24 mouse cellular contexts compared by ENCODE assay signal in genomic region chr2:131601881-131602280, GRCm38 (mm10). TPM values are rescaled to one million over a fixed set of nuclear protein-coding genes. Genes with fewer than 3 reads are reported as not detected.
DNase-seq lines count a peak whose midpoint lies in the region; ATAC-seq and TF ChIP-seq lines count a peak whose summit lies in the region.
"Had no signal": no experiment of that assay in that cellular context is flagged by ENCODE, and none has a peak within 500 bp of the region (broad histone marks: within the 10 kb centered on the region; RNA-seq: fewer than 3 reads in every experiment).

No protein-coding gene starts in this region.

- H3K4me3 ChIP-seq in forebrain, embryonic 14.5 days (ENCODE audit: low read depth, low read length): no peak overlapping the region
- H3K4me3 ChIP-seq in forebrain, postnatal 0 days (ENCODE audit: low read depth, low read length): no peak overlapping the region
- no peak overlapping the region for H3K4me3 ChIP-seq in liver, embryonic 11.5 days (ENCODE audit: low read depth, low read length)
- no peak overlapping the region for H3K4me3 ChIP-seq in liver, embryonic 12.5 days
- H3K4me3 ChIP-seq in midbrain, postnatal 0 days (ENCODE audit: low read depth, low read length): no peak overlapping the region
- no peak overlapping the region for H3K4me3 ChIP-seq in midbrain, embryonic 16.5 days (ENCODE audit: low read depth, low read length)
- H3K4me3 ChIP-seq in limb, embryonic 14.5 days (replicated peaks; ENCODE audit: low read length): no peak overlapping the region
- H3K4me3 ChIP-seq: forebrain, embryonic 10.5 days; kidney, embryonic 15.5 days; myocyte; neural tube, embryonic 13.5 days had no signal

- no peak for ATAC-seq in forebrain, embryonic 14.5 days
- no peak for ATAC-seq in forebrain, postnatal 0 days
- ATAC-seq in liver, embryonic 11.5 days (replicated peaks; ENCODE audit: low FRiP score): no peak
- ATAC-seq in liver, embryonic 12.5 days: no peak
- ATAC-seq in midbrain, postnatal 0 days (ENCODE audit: low FRiP score): no peak
- ATAC-seq in midbrain, embryonic 16.5 days: no peak
- no peak for ATAC-seq in limb, embryonic 14.5 days (ENCODE audit: low FRiP score, low read depth)
- no peak for ATAC-seq in monocyte, adult 5-6 weeks (replicated peaks; ENCODE audit: insufficient number of reproducible peaks, low FRiP score, low TSS enrichment, poor library complexity, severe bottlenecking)
- ATAC-seq: intestine, postnatal 0 days; liver, postnatal 0 days had no signal

- no peaks in the 10 kb centered on the region for H3K4me1 ChIP-seq in forebrain, embryonic 14.5 days (ENCODE audit: control insufficient read depth, insufficient read depth, low read length)
- no peaks in the 10 kb centered on the region for H3K4me1 ChIP-seq in forebrain, postnatal 0 days (ENCODE audit: insufficient read depth)
- H3K4me1 ChIP-seq in liver, embryonic 11.5 days (replicated peaks; ENCODE audit: control insufficient read depth, insufficient read depth, low read length): no peaks in the 10 kb centered on the region
- no peaks in the 10 kb centered on the region for H3K4me1 ChIP-seq in liver, embryonic 12.5 days
- no peaks in the 10 kb centered on the region for H3K4me1 ChIP-seq in midbrain, postnatal 0 days (ENCODE audit: insufficient read depth, low read length)
- no peaks in the 10 kb centered on the region for H3K4me1 ChIP-seq in midbrain, embryonic 16.5 days (ENCODE audit: control insufficient read depth, insufficient read depth, low read length)
- no peaks in the 10 kb centered on the region for H3K4me1 ChIP-seq in limb, embryonic 14.5 days (ENCODE audit: control insufficient read depth, insufficient read depth, low read length)
- H3K4me1 ChIP-seq: forebrain, embryonic 10.5 days; kidney, embryonic 15.5 days had no signal

- H3K9me3 ChIP-seq in forebrain, embryonic 14.5 days (replicated peaks; ENCODE audit: control insufficient read depth, low read length): no peaks in the 10 kb centered on the region
- H3K9me3 ChIP-seq in forebrain, postnatal 0 days (ENCODE audit: low read length): no peaks in the 10 kb centered on the region
- H3K9me3 ChIP-seq in liver, embryonic 11.5 days (ENCODE audit: control insufficient read depth, low read length): no peaks in the 10 kb centered on the region
- no peaks in the 10 kb centered on the region for H3K9me3 ChIP-seq in liver, embryonic 12.5 days (replicated peaks)
- H3K9me3 ChIP-seq in midbrain, postnatal 0 days (ENCODE audit: low read length): no peaks in the 10 kb centered on the region
- no peaks in the 10 kb centered on the region for H3K9me3 ChIP-seq in midbrain, embryonic 16.5 days (replicated peaks; ENCODE audit: control insufficient read depth, low read length, poor library complexity, severe bottlenecking)
- no peaks in the 10 kb centered on the region for H3K9me3 ChIP-seq in limb, embryonic 14.5 days (ENCODE audit: control insufficient read depth, low read length)
- H3K9me3 ChIP-seq: forebrain, embryonic 10.5 days; kidney, embryonic 15.5 days; neural tube, embryonic 13.5 days had no signal

- no peaks in the 10 kb centered on the region for H3K27me3 ChIP-seq in forebrain, embryonic 14.5 days (replicated peaks; ENCODE audit: control insufficient read depth, insufficient read depth, low read length)
- H3K27me3 ChIP-seq in forebrain, postnatal 0 days (ENCODE audit: insufficient read depth, low read length): no peaks in the 10 kb centered on the region
- H3K27me3 ChIP-seq in liver, embryonic 11.5 days (replicated peaks; ENCODE audit: control insufficient read depth, insufficient read depth, low read length): no peaks in the 10 kb centered on the region
- no peaks in the 10 kb centered on the region for H3K27me3 ChIP-seq in liver, embryonic 12.5 days (replicated peaks)
- H3K27me3 ChIP-seq in midbrain, postnatal 0 days (ENCODE audit: insufficient read depth, low read length): no peaks in the 10 kb centered on the region
- no peaks in the 10 kb centered on the region for H3K27me3 ChIP-seq in midbrain, embryonic 16.5 days (ENCODE audit: control insufficient read depth, insufficient read depth, low read depth, low read length)
- no peaks in the 10 kb centered on the region for H3K27me3 ChIP-seq in limb, embryonic 14.5 days (ENCODE audit: control insufficient read depth, insufficient read depth, low read length)
- H3K27me3 ChIP-seq: kidney, embryonic 15.5 days; neural tube, embryonic 13.5 days had no signal

- H3K36me3 ChIP-seq in forebrain, embryonic 14.5 days (ENCODE audit: control insufficient read depth, insufficient read depth, low read length): no peaks in the 10 kb centered on the region
- H3K36me3 ChIP-seq in forebrain, postnatal 0 days (ENCODE audit: insufficient read depth): no peaks in the 10 kb centered on the region
- no peaks in the 10 kb centered on the region for H3K36me3 ChIP-seq in liver, embryonic 11.5 days (ENCODE audit: control insufficient read depth, insufficient read depth, low read length)
- no peaks in the 10 kb centered on the region for H3K36me3 ChIP-seq in liver, embryonic 12.5 days
- no peaks in the 10 kb centered on the region for H3K36me3 ChIP-seq in midbrain, postnatal 0 days (ENCODE audit: insufficient read depth, low read length)
- H3K36me3 ChIP-seq in midbrain, embryonic 16.5 days (ENCODE audit: control insufficient read depth, insufficient read depth, low read length): no peaks in the 10 kb centered on the region
- no peaks in the 10 kb centered on the region for H3K36me3 ChIP-seq in limb, embryonic 14.5 days (ENCODE audit: control insufficient read depth, insufficient read depth, low read length)
- H3K36me3 ChIP-seq: forebrain, embryonic 10.5 days; kidney, embryonic 15.5 days; neural tube, embryonic 13.5 days had no signal

- H3K9ac ChIP-seq in forebrain, embryonic 14.5 days (ENCODE audit: low read length): no peak overlapping the region
- no peak overlapping the region for H3K9ac ChIP-seq in forebrain, postnatal 0 days
- no peak overlapping the region for H3K9ac ChIP-seq in liver, embryonic 11.5 days (ENCODE audit: low read depth, low read length)
- no peak overlapping the region for H3K9ac ChIP-seq in liver, embryonic 12.5 days
- H3K9ac ChIP-seq in midbrain, postnatal 0 days (replicated peaks; ENCODE audit: low read length, poor library complexity, severe bottlenecking): no peak overlapping the region
- no peak overlapping the region for H3K9ac ChIP-seq in midbrain, embryonic 16.5 days (ENCODE audit: low read depth, low read length)
- no peak overlapping the region for H3K9ac ChIP-seq in limb, embryonic 14.5 days (ENCODE audit: low read depth, low read length, severe bottlenecking)
- H3K9ac ChIP-seq: kidney, embryonic 15.5 days; liver, postnatal 0 days; neural tube, embryonic 13.5 days had no signal

- no peak overlapping the region for H3K27ac ChIP-seq in forebrain, embryonic 14.5 days (ENCODE audit: low read depth, low read length)
- no peak overlapping the region for H3K27ac ChIP-seq in forebrain, postnatal 0 days (ENCODE audit: low read depth, low read length)
- no peak overlapping the region for H3K27ac ChIP-seq in liver, embryonic 11.5 days (ENCODE audit: low read depth, low read length)
- no peak overlapping the region for H3K27ac ChIP-seq in liver, embryonic 12.5 days
- no peak overlapping the region for H3K27ac ChIP-seq in midbrain, postnatal 0 days (ENCODE audit: low read depth, low read length)
- H3K27ac ChIP-seq in midbrain, embryonic 16.5 days (ENCODE audit: low read length): no peak overlapping the region
- no peak overlapping the region for H3K27ac ChIP-seq in limb, embryonic 14.5 days (replicated peaks; ENCODE audit: low read depth, low read length)
- H3K27ac ChIP-seq: forebrain, embryonic 10.5 days; kidney, embryonic 15.5 days; neural tube, embryonic 13.5 days had no signal

- DNase-seq in forebrain, embryonic 14.5 days (ENCODE audit: low spot score): peak; percentile 10
- no peak for DNase-seq in forebrain, postnatal 0 days
- peak; percentile 12 for DNase-seq in liver, embryonic 11.5 days (ENCODE audit: low spot score)
- DNase-seq in midbrain, postnatal 0 days (ENCODE audit: low spot score): peak; percentile 26
- peak; percentile 38 for DNase-seq in limb, embryonic 14.5 days (ENCODE audit: low spot score)
- DNase-seq: adrenal gland, postnatal 14 days; cerebellum, adult 9-11 months; gastrocnemius, postnatal 25 days; kidney, postnatal 4 days; liver; liver, postnatal 0 days; thymus, postnatal 25 days had no signal

- no peak for TF ChIP-seq POLR2A in limb, embryonic 14.5 days (IDR thresholded peaks at IDR 0.05; ENCODE audit: borderline replicate concordance, extremely low read depth, insufficient read depth, insufficient read length)

- 49% methylated on average over 2 of the region's 2 CpGs for WGBS in forebrain, embryonic 14.5 days
- 29% methylated on average over 2 of the region's 2 CpGs for WGBS in forebrain, postnatal 0 days
- WGBS in liver, embryonic 11.5 days: 62% methylated on average over 2 of the region's 2 CpGs
- 40% methylated on average over 2 of the region's 2 CpGs for whole genome bisulfite sequencing in liver, embryonic 12.5 days (ENCODE audit: insufficient replicate concordance)
- 38% methylated on average over 2 of the region's 2 CpGs for WGBS in midbrain, postnatal 0 days
- 57% methylated on average over 2 of the region's 2 CpGs for WGBS in midbrain, embryonic 16.5 days
- 50% methylated on average over 2 of the region's 2 CpGs for WGBS in limb, embryonic 14.5 days

- H3K4me2 ChIP-seq in forebrain, embryonic 14.5 days (ENCODE audit: low read length): no peak overlapping the region
- no peak overlapping the region for H3K4me2 ChIP-seq in forebrain, postnatal 0 days (ENCODE audit: low read depth)
- H3K4me2 ChIP-seq in liver, embryonic 11.5 days: no peak overlapping the region
- no peak overlapping the region for H3K4me2 ChIP-seq in liver, embryonic 12.5 days
- no peak overlapping the region for H3K4me2 ChIP-seq in midbrain, postnatal 0 days (ENCODE audit: low read depth, low read length, poor library complexity, severe bottlenecking)
- H3K4me2 ChIP-seq in midbrain, embryonic 16.5 days (ENCODE audit: low read length): no peak overlapping the region
- H3K4me2 ChIP-seq in limb, embryonic 14.5 days (replicated peaks; ENCODE audit: low read depth, low read length, severe bottlenecking): no peak overlapping the region
- H3K4me2 ChIP-seq: kidney, embryonic 15.5 days; midbrain, embryonic 11.5 days; neural tube, embryonic 13.5 days had no signal

- TF ChIP-seq CTCF in forebrain, postnatal 0 days (IDR thresholded peaks at IDR 0.05; ENCODE audit: low read depth): no peak
- no peak for TF ChIP-seq CTCF in midbrain, postnatal 0 days (IDR thresholded peaks at IDR 0.05)

RNA-seq across cellular contexts. Expression of gene Adra1d, which starts 39.8 kb away (rescaled TPM):
- polyA plus RNA-seq in forebrain, embryonic 14.5 days (2014; fragmentation: Nextera tagmentation; extraction: Ambion mirVana): not detected in 2 replicates
- total RNA-seq in forebrain, postnatal 0 days (2014; rRNA removed): 0.10 and 0.38 TPM in 2 replicates
- polyA plus RNA-seq in forebrain, postnatal 0 days (2015; fragmentation: Nextera tagmentation; extraction: Ambion mirVana): 0.26 and 0.67 TPM in 2 replicates
- polyA plus RNA-seq in liver, embryonic 11.5 days (2014; fragmentation: Nextera tagmentation; extraction: Ambion mirVana): 1.1 and 1.5 TPM in 2 replicates
- polyA plus RNA-seq in liver, embryonic 12.5 days (2016; fragmentation: Nextera tagmentation; extraction: Ambion mirVana): 1.3 and 1.4 TPM in 2 replicates
- total RNA-seq in midbrain, postnatal 0 days (2014; rRNA removed): 0.44 and 0.71 TPM in 2 replicates
- 0.10 and 0.34 TPM in 2 replicates for polyA plus RNA-seq in midbrain, postnatal 0 days (2015; fragmentation: Nextera tagmentation; extraction: Ambion mirVana)
- polyA plus RNA-seq in midbrain, embryonic 16.5 days (2015; fragmentation: Nextera tagmentation; extraction: Ambion mirVana): not detected in 2 replicates
- polyA plus RNA-seq in limb, embryonic 14.5 days (2012; rRNA removed): 1.0 and 2.3 TPM in 2 replicates
- 0.63 and 0.94 TPM in 2 replicates for polyA plus RNA-seq in limb, embryonic 14.5 days (2014; fragmentation: Nextera tagmentation; extraction: Ambion mirVana)
- total RNA-seq in monocyte, adult 5-6 weeks (2017): not detected in 3 replicates
- total RNA-seq: common myeloid progenitor, adult 5-6 weeks; hematopoietic stem cell, adult 5-6 weeks; megakaryocyte progenitor cell, adult 5-6 weeks had no signal
